Mouse (Mus musculus): ENCODE measurements around the gene Rpl12.

DNA sequence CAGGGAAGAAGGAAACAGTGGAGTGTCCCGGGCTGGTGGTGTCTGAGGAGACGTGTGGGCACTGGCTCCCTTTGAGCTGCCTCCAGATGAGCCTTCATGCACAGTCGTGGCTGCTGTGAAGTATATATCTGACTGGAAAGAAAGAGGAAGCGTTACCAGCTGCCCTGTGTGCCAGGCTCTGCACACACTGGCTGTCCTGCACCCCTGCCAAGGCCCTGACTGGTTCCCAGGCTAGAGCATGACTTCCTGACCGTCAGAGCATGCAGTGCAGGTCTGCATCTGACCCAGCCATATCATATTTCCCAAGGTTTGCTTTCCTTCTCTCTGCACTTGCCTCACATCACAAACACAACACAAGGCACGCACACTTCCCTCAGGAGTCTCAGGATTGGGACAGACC lies 30.8 kb downstream of the Rpl12 start:
- no peak for TF ChIP-seq POLR2A (IDR thresholded peaks at IDR 0.05; ENCODE audit: borderline replicate concordance, insufficient read depth, low read length)
- no peak for TF ChIP-seq CTCF (IDR thresholded peaks at IDR 0.05; ENCODE audit: borderline replicate concordance, insufficient read depth, low read depth, low read length)
